Mouse (Mus musculus): ENCODE data around the gene Srms.

Gene Srms

DNA sequence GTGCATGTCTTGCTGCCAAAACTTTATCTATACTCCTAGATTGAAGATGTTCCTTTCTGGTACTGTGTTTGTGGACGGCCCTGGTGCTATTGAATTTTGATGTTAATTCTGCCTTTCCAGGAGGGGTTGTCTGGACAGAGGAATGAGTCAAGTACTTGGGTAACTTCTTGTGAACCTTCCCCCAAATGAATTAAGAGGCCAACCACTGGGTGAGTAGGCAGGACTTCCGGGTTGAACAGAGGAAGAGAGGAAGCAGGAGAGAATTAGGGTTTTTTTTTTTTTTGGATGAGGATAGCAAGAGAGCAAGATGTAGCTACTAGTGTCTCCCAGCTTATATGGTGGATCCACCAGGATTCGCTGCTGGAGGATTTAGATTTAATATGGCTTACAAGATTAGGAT lies 35.0 kb downstream of the Srms start:
- in situ Hi-C loops (cut with MboI; ENCODE audit: low sequenced_read_pairs): no loop called here

DNA sequence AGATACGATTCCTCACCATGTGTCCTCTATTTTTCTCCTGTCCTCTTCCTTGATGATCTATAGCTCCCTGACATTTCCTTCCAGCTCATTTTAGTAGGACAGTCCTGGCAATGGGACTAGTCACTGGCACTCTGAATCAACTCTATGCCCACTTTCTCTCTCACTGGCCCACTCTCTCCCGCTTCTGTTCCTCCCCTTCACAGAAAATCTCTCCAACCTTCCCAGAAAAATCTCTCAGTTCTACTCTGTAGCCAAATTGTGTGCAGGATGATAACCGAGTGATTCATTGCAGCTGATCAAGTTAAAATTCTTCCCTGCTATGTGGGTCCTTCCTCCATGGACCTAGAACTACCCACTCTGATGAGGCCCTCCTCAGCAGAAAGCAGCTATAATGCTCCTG lies 38.3 kb downstream of the Srms start:
- in situ Hi-C loops (cut with MboI; ENCODE audit: low sequenced_read_pairs): no loop called here

DNA sequence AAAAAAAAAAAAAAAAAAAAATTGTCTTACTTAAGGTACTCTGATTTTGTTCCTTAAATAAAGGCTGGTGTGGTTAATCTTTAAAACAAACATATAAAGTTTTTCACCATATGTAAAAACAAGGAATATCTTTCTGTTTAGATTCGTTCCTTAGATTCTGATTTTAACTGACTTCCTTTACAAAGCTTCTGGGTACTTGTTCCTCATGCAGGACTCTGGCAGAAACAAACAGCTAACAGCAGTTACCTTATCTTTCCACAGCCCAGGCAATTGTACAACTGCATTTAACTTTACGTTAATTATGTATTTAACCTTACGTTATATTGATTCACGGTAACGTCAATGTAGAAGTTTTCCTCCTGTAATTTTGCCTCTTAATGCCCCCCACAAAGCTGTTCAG lies 46.5 kb downstream of the Srms start:
- in situ Hi-C loops (cut with MboI; ENCODE audit: low sequenced_read_pairs): no loop called here

- in situ Hi-C loops (cut with MboI; ENCODE audit: low sequenced_read_pairs): no loop called here
These were observed 52.2 kb downstream of the Srms start for GRCm38 (mm10) chr2:181160821-181161220.

GRCm38 (mm10) chr2:181159771-181160170 lies 53.2 kb downstream of the Srms start:
- in situ Hi-C loops (cut with MboI; ENCODE audit: low sequenced_read_pairs): no loop called here

- in situ Hi-C loops (cut with MboI; ENCODE audit: low sequenced_read_pairs): no loop called here
These were observed 53.9 kb downstream of the Srms start for GRCm38 (mm10) chr2:181159091-181159514.

GRCm38 (mm10) chr2:181158471-181158870 lies 54.5 kb downstream of the Srms start:
- in situ Hi-C loops (cut with MboI; ENCODE audit: low sequenced_read_pairs): no loop called here

DNA sequence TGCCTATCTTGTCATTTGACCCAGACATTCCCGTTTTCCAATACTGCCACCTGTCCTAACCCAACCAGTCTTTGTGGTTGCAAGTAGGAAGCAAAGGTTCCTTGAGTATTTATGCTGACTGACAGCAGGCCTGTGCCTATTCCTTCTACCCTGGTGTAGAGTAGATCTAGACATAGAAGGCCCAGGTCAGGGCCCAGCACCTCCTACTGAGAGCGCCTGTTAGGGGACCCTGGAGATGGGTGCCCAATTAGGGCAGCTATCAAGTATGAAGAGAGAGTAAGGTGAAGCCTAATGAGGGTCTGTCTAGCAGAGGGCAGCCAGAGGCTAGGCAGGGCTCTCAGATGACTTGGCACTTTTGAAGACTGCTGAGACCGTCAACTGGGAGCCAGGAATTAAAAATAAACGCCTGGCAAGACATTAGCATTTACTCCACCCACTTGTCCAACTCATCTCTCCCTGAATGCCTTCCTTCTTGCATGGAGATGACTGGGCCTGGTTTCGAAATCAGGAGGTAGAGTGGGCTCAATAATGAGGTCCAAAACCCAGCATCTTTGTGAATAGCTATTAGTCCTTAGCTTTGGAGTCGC lies 55.2 kb downstream of the Srms start:
- in situ Hi-C loops (cut with MboI; ENCODE audit: low sequenced_read_pairs): no loop called here

GRCm38 (mm10) chr2:181157180-181157579 lies 55.8 kb downstream of the Srms start:
- in situ Hi-C loops (cut with MboI; ENCODE audit: low sequenced_read_pairs): no loop called here

- in situ Hi-C loops (cut with MboI; ENCODE audit: low sequenced_read_pairs): no loop called here
These were observed 56.5 kb downstream of the Srms start, which contains the start of gene Eef1a2 for GRCm38 (mm10) chr2:181156248-181157121. Gene Eef1a2, minus strand, starts transcription at chr2:181157014.

DNA sequence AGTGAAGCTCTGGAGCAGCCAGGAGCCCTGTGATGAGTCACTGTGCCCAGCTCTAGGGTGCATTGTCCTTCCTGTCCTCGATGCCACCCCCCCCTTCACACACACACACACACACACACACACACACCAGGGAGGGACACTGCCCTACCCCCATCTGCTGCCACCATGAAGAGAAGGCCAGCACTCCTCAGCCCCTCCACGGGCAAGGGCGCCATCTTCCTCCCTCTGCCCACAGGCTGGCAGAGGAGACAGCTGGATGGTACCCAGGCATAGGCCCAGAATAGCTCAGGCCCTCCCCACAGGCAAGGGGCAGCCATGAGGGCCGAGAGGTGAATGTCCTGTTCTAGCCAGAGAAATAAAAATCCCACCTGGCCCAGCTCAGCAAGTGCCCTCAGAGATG lies 57.2 kb downstream of the Srms start:
- in situ Hi-C loops (cut with MboI; ENCODE audit: low sequenced_read_pairs): no loop called here

Measured in CH12F3 (cell line).